Mouse (Mus musculus): ENCODE measurements around the gene Abca1.

DNA sequence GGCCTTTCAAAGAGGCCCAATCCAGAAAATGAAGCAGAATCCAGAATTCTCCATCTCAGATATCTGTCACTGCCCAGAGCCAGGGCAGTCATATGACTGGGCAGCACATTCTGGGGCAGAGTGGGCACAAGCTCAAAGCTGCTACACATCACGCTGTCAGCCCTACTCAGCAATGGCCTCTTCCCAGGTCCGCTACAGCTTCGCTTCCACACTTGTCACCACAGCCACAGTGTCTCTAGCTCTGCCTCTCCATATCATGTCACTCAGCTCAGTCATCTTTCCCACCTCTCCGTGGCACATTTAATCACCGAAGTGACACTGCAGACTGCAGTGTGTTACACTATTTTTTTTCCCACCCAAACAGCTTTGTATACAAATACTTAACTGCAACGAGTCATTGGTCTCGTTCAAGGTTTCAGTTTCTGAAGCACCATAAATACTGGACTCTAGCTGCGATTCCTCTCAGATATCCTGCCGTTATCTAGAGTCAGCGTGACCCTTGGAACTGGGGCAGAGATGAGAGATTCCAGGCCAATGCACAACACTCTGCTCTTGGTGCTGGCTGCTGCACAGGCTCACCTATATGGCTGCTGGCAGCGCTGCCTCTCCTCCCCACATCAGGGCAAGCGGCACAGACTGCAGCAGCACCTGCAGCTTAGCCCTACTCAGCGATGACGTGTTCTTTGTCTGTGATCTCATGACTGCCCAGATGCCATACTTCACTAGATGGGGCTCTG is 136.3 kb downstream of the Abca1 start:
- TF ChIP-seq POLR2A (IDR thresholded peaks at IDR 0.05; ENCODE audit: insufficient read depth, low read depth, low read length): no peak
- no peak for TF ChIP-seq CTCF (IDR thresholded peaks at IDR 0.05)
- no peak for TF ChIP-seq EP300 (IDR thresholded peaks at IDR 0.05; ENCODE audit: insufficient read depth, low read depth, low read length)

Measured in heart, adult 2 months (tissue).